Mouse (Mus musculus) v-Abl transformed pro-B cells (cell line): Measurements from ENCODE around the gene Bud23.
"Not testable (repeated sequence)": the region's sequence is repeated elsewhere in the genome, so short reads cannot be mapped to it uniquely, and the experiment has no call there.

Source experiments
- in situ Hi-C, 2 experiments: fragments of 400-800 bp; cut with MboI; formaldehyde crosslinking; loops; one replicate each; pipeline ENCODE4 v1.15.1; 2025; ENCODE audit not compliant: unreplicated experiment in 2 of 2

Bud23 gene

DNA sequence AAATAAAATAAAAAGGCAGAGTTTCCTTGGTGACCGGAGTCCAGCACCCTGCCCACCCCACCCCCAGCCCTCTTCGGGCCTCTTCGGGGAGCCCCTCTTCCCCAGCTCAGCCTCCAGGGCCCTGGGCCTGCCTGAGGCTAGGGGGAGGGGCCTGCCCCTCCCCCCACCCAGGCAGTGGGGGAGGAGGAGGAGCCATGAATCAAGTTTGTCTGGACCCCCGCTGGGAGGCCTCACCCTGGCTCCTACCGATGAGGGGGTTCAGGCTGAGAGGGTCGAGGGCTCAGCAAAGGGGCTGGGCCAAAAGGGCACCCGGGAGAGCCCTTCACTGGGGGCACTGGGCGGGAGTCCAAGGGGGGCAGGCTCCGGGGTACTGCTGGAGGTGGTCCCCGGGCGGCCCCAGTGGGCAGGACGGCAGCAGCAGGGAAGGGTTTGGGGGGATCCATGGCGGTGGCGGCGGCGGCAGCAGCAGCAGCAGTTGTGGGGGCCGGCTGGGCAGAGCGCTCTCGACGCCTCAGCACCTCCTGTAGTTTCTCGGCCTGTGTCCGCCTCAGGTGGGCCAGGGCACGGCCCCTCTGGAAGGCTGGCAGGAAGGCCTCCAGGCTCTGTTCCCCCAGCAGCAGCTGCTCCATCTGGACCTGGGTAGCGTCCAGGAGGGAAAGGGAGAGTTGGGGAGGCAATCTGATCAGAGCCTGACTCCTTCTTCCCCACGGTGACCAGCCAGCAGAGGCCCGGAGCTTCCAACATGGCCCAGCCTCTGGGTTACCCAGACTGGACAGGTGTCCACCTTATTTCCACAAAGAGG is 8.8 kb upstream of the Bud23 start:
- in situ Hi-C loops: no loop called here

DNA sequence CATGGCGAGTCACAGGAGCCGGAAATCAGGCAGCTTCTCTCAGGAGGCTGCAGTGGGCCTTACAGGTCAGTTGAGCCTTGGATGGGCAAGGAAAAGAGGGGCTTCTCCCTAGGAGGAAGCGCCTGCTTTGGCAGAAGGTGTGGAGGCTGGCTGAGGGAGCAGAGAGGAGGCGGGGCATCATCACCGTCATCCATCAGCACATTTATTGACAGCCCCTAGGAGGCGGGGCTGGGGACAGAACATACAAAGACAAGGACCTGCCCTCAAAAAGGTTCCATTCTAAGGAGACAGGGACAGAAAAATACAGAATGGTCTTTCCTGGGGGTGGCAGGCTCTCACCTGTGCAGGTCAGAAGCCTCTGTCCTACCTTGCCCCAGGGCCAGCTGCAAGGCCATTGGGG is 8.0 kb upstream of the Bud23 start:
- in situ Hi-C loops: no loop called here

DNA sequence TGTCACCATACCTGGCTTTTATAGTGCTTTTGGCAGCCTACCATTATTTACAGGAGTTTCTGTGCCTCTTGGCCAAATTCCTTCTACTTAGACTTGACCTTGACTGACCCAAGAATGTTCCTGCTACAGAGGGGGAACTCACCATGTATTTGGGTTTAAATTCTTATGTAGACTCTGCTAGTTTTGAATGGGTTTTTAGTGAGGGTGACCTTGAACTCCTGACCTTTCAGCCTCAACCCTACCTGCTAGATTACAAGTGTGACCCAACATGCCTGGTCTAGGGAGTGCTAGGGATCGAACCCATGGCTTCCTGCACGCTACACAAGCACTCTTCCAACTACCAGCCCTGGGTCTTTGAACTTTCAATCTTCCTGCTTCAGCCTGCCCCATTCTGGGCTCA is 7.3 kb upstream of the Bud23 start:
- in situ Hi-C loops: no loop called here

DNA sequence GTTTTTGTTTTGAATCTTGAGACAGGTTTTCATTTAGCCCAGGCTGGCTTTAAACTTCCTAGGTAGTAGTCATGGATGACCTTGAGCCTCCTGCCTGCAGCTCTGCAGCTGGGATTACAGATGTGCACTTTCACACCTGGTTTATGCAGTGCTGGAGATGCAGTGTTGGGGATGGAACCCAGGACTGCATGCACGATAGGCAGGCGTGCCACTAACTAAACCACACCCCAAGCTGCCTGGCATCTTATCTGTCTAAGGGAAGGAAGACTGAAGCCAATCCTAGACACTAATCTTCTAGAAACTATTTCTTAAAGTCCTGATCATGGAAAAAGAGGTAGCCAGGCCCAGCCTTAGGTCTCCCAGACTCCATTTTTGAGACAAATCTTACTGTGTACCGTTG is 5.7 kb upstream of the Bud23 start:
- in situ Hi-C loops: no loop called here

DNA sequence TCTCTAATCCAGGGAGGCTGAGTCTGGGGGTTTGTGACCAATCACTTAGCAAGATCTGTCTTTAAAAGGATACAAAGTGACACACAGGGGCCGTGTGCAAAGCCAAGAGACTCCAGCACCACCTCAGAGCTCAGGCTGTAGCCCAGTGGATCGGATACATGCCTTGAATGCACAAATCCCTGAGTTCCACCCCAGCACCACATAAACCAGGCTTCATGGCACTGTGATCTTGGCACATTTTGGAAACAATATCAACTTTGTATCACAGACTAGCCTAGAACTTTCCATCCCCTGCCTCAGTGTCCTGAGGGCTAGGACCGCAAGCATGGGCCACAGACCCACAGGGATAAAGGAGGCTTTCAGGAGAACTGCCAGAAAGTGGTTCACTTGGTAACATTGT is 1.2 kb upstream of the Bud23 start:
- in situ Hi-C loops: no loop called here

DNA sequence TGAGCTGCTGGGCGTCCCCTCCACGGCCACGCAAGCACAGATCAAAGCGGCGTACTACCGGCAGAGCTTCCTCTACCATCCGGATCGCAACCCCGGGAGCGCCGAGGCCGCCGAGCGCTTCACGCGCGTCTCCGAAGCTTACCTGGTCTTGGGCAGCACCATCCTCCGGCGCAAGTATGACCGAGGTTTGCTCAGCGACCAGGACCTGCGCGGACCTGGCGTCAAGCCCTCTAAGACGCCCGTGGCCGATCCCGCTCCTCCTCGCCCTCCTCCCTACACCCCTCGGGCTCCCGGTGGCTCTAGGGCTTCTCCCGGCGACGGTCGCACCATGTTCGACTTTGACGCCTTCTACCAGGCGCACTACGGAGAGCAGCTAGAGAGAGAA is 385 bp downstream of the Bud23 start:
- in situ Hi-C loops: no loop called here

DNA sequence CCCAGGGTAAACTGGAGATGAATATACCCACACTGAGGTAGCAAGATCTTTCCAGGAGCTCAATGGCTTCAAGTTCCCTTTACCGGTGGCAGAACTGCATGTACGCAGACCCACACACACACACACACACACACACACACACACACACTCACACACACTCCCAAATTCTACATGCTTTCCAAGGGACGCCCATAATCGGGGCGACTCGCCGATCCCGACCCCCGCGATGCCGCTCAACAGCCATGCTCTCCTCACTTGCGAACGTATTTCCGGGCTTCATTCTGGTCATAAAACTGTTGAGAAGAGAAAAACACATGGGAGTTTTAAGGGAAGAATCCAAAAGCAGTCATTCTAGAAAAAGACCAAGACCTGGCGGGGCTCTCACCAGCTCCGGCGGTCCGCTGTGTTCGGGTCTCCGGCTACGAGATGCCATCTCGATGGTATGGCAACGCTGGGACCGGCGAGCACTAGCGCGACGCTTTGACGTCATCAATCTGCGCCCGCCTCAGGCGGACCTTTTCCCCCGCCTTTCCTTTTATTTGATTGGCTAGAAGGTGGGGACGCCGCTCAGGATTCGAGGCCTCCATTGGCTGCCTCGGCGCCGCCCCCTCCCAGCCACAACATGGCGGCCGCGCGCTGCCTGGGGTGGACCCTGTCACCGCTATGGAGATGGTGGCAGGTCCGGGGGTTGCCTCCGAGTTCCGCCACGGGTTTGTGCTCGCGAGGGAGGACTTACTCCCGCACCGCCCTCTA is 954 bp downstream of the Bud23 start, which contains the start of gene Dnajc30:
Gene Dnajc30 (plus strand): TSS at position 574 of the 753 bp plus-strand sequence.
- in situ Hi-C loops: no loop called here

DNA sequence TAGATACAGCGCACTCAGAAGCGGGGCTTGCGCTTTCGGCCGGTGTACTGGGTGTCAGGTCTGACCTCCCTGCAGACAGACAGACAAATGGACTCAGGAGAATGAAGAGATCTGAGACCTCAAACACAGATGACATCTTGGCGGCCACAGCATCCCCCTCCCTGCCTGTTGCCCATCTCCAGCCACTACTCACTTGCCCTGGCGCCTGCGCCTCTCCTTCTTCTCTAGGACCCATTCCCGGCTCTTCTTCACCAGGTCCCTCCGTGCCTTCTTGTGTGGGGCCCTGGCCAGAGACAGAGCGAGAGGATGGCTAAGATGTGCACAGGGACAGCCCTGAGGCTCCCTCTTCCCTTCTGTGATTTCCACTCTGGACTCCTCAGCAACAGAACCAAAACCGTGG is 11.4 kb downstream of the Bud23 start:
- in situ Hi-C loops: no loop called here

DNA sequence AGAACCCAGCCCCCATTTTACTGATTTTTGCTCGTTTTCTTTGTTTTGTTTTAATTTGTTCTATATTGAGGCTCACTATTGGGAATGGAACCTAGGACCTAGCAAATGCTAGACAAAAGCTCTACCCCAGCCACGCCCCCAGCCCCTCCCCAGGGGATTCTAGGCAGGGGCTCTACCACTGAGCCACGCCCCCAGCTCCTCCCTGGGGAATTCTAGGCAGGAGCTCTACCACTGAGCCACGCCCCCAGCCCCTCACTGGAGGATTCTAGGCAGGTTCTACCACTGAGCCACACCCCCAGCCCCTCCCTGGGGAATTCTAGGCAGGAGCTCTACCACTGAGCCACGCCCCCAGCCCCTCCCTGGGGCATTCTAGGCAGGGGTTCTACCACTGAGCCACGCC is 15.5 kb downstream of the Bud23 start:
- in situ Hi-C loops: not testable (repeated sequence)

DNA sequence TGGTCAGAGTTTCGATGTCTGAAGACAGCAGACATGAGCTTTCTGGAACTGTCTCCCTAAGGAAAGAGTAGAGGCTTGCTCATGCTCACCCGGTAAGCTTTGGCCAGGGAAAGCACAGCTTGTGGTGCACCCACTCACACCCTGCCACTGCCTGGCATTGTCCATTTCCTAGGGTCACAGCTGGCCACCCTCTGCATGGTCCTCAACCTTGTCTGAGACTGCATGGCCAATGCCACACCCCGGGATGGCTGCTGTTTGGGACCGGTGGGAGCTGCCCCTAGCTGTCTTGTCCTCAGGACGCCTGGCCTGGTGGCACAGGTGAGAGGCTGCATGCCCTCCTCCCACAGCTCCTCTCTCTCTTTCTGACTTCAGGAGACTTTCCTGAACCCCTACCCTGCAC is 16.2 kb downstream of the Bud23 start:
- in situ Hi-C loops: no loop called here

DNA sequence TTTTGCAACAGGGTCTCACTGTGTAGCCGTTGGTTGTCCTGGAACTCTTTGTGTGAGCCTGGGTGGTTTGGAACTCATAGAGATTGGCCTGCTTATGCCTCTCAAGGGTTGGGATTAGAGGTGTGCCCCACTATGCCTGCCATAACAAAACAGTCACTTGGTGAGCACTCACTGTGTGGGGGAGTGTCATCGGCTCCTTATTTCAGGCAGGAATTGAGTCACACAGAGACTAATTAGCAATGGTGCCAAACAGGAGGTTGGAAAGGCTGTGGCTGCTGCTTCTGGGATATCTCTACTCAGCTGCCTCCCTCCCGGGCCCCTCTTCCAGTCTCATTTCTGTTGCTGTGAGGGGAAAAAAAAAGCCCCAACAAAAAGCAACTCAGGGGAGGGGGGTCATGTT is 20.2 kb downstream of the Bud23 start:
- in situ Hi-C loops: no loop called here

DNA sequence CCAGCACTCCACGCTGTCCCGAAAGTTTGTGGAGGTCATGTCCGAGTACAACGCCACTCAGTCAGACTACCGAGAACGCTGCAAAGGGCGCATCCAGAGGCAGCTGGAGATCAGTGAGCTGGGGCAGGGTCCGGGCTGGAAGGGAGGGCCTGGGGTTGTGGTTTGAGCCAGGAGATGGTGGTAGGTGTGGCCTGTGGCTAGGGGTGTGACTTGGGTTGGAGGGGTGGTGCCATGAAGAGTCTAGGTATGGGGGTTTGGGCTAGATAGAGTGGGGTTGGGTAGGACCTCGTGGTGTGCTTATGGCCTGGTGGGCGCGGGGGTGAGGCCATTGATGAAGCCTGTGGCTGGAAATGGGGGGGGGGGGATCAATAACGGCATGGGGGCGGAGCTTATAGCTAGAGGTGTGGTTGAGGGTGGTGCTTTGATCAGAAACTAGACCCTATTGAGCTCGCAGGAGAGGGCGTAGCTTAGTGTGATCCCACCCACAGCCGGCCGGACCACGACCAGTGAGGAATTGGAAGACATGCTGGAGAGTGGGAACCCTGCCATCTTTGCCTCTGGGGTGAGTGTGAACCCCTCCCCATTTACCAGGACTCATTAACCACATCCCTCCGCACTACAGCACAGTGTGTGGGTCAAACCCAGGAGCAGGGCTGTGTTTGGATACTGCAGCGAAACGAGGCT is 22.5 kb downstream of the Bud23 start:
- in situ Hi-C loops: no loop called here

DNA sequence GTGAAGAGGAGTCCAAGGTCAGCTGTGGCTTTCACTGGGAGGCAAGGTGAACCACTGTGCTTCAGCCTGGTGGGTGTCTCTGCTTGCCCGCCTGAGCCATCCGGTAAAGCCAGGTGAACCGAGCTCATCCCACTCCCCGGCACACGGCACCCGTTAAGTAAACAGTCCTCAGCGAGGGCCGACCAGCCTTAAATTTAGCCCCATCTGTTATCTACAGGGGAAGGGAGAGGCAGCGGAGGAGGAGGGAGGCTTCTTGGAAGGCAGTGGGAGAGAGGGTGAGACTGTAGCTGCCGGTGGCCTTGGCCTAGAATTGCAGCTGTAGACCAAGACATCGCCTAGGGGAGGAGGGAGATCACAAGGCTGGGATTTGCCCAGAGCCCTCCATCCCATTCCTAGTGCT is 24.0 kb downstream of the Bud23 start:
- in situ Hi-C loops: no loop called here

DNA sequence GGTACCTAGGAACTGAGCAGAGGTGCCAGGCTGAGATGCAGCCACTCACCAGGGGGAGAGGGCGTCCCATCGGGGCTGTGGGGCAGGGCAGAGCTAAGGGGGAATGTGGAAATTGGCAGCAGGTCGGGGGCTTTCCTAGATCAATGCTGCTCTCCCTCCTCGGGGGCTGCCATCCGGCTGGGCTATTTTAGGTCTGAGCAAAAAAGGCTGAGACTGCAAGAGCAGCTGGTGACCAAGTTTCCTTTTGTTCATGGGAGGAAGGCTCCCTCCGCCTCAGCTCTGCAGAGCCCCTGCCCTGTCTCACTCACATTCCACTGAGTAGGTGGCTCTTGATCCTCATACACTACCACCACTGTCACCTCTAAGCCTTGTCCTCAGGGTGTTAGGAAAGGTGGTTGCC is 24.7 kb downstream of the Bud23 start:
- in situ Hi-C loops: no loop called here

DNA sequence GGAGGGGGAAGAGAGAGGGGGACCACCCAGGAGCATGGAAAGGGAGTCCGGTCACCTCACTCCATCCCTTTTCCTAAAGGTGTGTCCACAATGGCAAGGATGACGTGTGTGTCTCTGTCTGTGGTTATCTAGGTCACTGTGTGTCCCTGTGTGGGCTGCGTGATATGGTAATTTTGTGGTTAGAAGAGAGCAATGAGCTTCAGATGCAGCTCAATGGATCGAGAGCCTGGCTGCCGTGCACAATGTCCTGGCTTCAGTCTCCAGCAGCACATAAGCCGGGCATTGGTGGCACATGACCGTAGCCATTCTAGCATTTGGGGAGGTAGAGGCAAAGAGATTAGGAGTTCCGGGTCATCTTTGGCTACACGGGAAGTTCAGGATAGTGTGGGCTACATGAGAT is 25.2 kb downstream of the Bud23 start:
- in situ Hi-C loops: no loop called here

DNA sequence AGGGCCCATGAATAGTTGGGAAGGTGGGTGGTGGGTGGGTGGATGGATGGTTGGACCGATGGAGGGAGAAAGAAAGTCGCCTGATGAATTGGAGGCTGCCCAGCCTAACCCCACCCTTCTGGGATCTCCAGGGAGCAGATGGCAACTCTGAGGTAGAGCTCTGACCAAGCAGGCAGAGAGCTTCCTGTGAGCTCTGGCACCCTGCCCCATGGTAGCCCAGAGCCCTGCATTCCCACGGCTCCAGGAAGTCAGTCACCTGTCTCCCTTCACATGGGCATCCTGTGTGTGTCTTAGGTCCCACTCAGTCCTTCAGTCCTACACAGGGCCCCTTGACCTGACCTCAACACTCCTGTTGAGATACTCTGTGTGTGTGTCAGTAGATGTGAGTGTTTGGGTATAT is 26.8 kb downstream of the Bud23 start:
- in situ Hi-C loops: no loop called here

DNA sequence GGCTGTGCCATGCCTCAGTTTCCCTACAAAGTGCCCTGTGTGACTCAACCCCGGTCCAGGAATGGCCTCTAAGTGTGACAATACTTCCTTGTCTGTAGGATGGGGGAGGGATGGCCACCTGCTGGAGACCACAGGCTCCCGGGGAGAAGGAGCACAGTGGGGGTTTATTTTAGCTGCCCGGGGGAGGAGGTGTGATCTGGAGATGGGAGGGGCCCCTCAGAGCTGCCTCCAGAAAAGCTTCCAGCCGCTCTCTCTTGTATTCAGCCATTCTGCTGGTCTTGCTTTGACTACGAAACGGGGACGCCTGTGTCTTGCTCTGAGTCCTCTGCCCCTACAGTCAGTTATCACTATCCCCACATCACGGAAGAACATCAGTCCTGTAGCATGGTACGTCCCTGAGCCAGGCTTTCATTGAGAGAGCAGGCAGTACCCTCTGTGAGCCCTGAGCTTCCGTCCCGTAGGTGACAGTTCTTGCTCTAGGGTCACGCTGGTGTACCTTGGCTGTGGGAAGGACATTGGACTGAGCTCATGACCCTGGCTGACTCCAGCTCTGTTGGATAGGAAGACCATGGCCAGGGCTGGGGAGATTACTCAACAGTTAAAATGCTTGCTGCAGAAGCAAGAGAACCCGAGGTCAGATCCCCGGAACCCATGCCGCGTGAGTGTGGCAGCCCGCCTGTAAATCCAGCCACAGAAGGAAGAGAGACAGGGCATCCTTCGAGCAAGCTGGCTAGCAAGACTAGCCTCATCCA is 29.0 kb downstream of the Bud23 start:
- in situ Hi-C loops: no loop called here

DNA sequence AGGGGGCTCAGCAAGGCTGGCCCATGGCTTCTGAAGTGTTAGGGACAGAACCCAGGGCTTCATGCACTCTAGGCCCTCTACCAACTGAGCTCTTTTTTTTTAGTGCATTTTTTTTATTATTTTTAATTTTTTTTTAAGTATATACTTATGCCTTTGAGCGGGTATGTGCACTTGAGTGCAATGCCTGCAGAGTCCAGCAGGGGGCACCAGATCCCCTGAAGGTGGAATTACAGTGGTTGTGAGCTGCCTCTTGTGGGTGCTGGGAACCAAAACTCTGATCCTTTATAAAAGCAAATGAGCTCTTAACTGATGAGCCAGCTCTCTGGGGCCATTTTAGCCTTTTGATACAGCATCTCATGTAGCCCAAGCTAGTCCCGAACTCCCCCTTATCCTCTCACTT is 30.2 kb downstream of the Bud23 start:
- in situ Hi-C loops: no loop called here

DNA sequence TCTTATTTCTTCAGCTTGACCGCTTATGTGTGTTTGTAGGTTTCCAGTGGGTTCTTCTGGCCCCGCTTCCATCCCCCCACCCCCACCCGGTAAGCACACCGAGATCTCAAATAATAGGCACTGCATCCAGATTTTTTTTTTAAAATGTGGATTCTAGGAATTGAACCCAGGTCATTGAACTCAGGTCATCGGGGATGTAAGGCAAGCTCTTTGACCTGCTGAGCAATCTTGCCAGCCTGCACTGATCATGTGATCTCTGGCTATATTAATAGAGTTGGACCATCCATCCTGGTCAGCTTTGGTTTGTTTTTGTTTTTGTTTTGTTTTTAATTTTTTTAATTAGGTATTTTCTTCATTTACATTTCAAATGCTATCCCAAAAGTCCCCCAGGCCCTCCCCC is 32.2 kb downstream of the Bud23 start:
- in situ Hi-C loops: no loop called here

DNA sequence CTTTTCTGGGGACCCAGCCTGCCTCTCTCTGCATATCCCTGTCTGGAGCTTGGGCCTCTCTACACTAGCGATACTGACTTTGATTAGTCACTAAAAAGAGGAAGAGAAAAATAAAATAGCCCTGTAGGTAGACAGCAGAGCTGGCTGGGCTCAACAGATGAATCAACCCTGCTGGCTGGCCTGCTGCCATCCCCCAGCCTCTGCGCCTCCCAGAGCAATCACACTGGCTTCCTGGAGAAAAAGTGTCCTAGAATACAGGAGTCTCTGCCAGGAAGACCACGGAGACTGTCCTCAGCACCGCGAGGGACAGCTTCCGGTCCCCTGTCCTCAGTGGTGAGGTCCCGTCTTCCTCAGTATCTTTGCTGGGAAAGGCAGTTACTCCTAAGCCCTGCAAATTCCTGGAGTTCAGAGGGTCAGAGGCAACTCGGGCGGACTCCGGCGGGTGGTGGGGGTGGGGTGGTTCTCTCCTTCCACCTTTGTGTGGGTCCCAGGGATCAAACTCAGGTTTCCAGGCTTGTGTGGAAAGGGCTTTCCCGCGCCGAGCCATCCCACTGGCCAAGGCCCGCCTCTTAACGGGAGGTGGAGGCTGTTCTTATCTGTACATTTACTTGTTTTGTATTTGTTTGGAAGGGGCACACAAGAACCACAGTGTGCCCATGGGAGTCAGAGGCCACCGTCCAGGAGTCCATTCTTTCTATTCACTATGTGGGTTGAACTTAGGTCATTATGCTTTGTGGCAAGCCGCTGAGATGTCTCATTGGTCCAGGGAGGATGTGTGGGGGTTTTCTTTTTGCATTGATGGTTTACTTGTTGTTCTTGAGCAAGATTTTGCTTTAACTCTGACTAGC is 35.5 kb downstream of the Bud23 start:
- in situ Hi-C loops: no loop called here
